Mouse (Mus musculus) heart, postnatal 0 days (tissue): ENCODE measurements around the gene Palld. TPM values are rescaled to one million over a fixed set of nuclear protein-coding genes. Genes with fewer than 3 reads are reported as not detected.
A peak's percentile ranks its signal among the peaks of the same experiment; 100 is the strongest.

Source experiments
- ATAC-seq: fragments of 200-750 bp; cut with Nextera tagmentation; 2 replicates; pipeline ENCODE4 v1.8.0; 2017; ENCODE audit warnings: low read depth, moderate number of reproducible peaks, moderate library complexity; ENCODE audit not compliant: insufficient read depth
- DNase-seq: peaks from one replicate; pipeline ENCODE4 v3.0.0-alpha.2; 2016; ENCODE audit warnings: low spot score
- H3K27ac ChIP-seq: fragments of 300-500 bp; sonication (generic); 2 replicates; pipeline ENCODE4 v1.5.1; 2014; ENCODE audit warnings: low read depth, mild to moderate bottlenecking
- H3K27me3 ChIP-seq: fragments of 300-500 bp; sonication (generic); 2 replicates; pipeline ENCODE4 v1.6.1; 2014; ENCODE audit warnings: low read length, mixed read lengths; ENCODE audit not compliant: control insufficient read depth, insufficient read depth
- H3K36me3 ChIP-seq: fragments of 300-500 bp; sonication (generic); replicated peaks from 2 replicates; pipeline ENCODE4 v1.6.1; 2014; ENCODE audit warnings: low read length, mixed read lengths; ENCODE audit not compliant: control insufficient read depth, insufficient read depth
- H3K4me1 ChIP-seq: fragments of 300-500 bp; sonication (generic); 2 replicates; pipeline ENCODE4 v1.6.1; 2014; ENCODE audit warnings: antibody characterized with exemption; ENCODE audit not compliant: control insufficient read depth, insufficient read depth
- H3K4me2 ChIP-seq: fragments of 300-500 bp; sonication (generic); 2 replicates; pipeline ENCODE4 v1.6.1; 2014; ENCODE audit warnings: low read depth, mild to moderate bottlenecking, low read length, moderate library complexity
- H3K4me3 ChIP-seq: fragments of 300-500 bp; sonication (generic); 2 replicates; pipeline ENCODE4 v1.5.1; 2014; ENCODE audit warnings: low read depth, low read length
- H3K9ac ChIP-seq: fragments of 300-500 bp; sonication (generic); replicated peaks from 2 replicates; pipeline ENCODE4 v1.6.1; 2014; ENCODE audit warnings: low read depth, low read length, mixed read lengths
- H3K9me3 ChIP-seq: fragments of 300-500 bp; sonication (generic); replicated peaks from 2 replicates; pipeline ENCODE4 v1.6.1; 2016; ENCODE audit warnings: low read length; ENCODE audit not compliant: control insufficient read depth
- CTCF ChIP-seq: IDR thresholded peaks from 2 replicates; pipeline ENCODE4 v1.5.1; 2016; ENCODE audit warnings: antibody characterized with exemption, control low read depth, low read depth
- EP300 ChIP-seq: IDR thresholded peaks from 2 replicates; pipeline ENCODE4 v1.6.1; 2016; ENCODE audit warnings: antibody characterized with exemption, low read depth
- WGBS: fragments of 180-500 bp; shearing (Covaris S2); extraction: QIAGEN DNeasy Blood & Tissue Kit; methylation state at CpG from one replicate; pipeline ENCODE4 v1.1.7; 2014; 5-methylcytosine and 5-hydroxymethylcytosine counted together
- polyA plus RNA-seq: library from polyadenylated mRNA; unstranded; fragments of >200 nt; fragmentation: Nextera tagmentation; extraction: Ambion mirVana; gene quantifications from 2 replicates; pipeline ENCODE4 v1.2.1, GENCODE M21; 2015
- total RNA-seq: library from RNA; depleted of rRNA; stranded (reverse); fragments of >200 nt; gene quantifications from 2 replicates; pipeline ENCODE4 v1.2.3, GENCODE M21; 2014; ENCODE audit warnings: low replicate concordance

The Palld gene
- total and polyA plus RNA-seq, 2 experiments from 2014 or later, result 103 to 127 TPM

- no peak overlapping the region for H3K9ac ChIP-seq
- H3K9me3 ChIP-seq, result no peaks in the 10 kb centered on the region
- 91% methylated on average over 2 of the region's 2 CpGs for WGBS
- H3K36me3 ChIP-seq, result peaks cover 7% of the 10 kb centered on the region; the same call in 1 of the 2 replicates
- H3K27ac ChIP-seq, result no peak overlapping the region
- no peak overlapping the region for H3K4me3 ChIP-seq
- TF ChIP-seq EP300 (no peak), CTCF (no peak)
- peaks cover 44% of the 10 kb centered on the region for H3K4me1 ChIP-seq
- no peak for ATAC-seq
- no peak for DNase-seq
- H3K4me2 ChIP-seq, result no peak overlapping the region
- H3K27me3 ChIP-seq, result no peaks in the 10 kb centered on the region
These were observed 331.9 kb downstream of the Palld start for GRCm38 (mm10) chr8:61570637-61571036.

GRCm38 (mm10) chr8:61569721-61570120, 332.8 kb downstream of the Palld start:
- ATAC-seq, result no peak
- Histone ChIP-seq H3K27me3 (no peaks in the 10 kb centered on the region), H3K9me3 (no peaks in the 10 kb centered on the region), H3K4me3 (no peak overlapping the region), H3K9ac (no peak overlapping the region), H3K4me2 (no peak overlapping the region), H3K27ac (peak overlapping the region; percentile 53), H3K36me3 (peaks cover 7% of the 10 kb centered on the region; the same call in 1 of the 2 replicates), H3K4me1 (peaks cover 35% of the 10 kb centered on the region)
- no peak for DNase-seq
- TF ChIP-seq EP300 (no peak), CTCF (no peak)
- 52% methylated on average over 4 of the region's 4 CpGs for WGBS

DNA sequence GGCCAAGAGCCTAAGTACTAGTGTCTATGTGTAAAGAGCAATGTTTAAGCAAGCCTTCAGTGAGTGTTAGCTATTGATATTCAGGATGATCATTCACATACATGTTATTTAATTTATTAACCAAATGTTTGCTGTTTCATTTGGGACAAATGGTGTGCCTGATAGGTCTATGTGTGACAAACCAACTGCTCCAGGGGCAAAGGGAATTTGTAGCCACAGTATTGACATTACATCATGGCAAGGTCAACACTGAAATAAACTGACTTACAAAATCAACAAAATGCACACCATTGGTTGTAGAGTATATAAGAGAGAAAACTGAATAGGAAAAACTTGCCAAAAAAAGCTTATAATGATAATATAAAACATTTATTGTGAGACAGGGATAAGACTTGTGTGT, 333.3 kb downstream of the Palld start:
- Histone ChIP-seq H3K4me1 (peaks cover 30% of the 10 kb centered on the region), H3K27ac (peak overlapping the region; percentile 53), H3K9ac (no peak overlapping the region), H3K36me3 (peaks cover 7% of the 10 kb centered on the region; the same call in 1 of the 2 replicates), H3K27me3 (no peaks in the 10 kb centered on the region), H3K4me2 (no peak overlapping the region), H3K9me3 (no peaks in the 10 kb centered on the region), H3K4me3 (no peak overlapping the region)
- no peak for DNase-seq
- no peak for ATAC-seq
- TF ChIP-seq CTCF (no peak), EP300 (no peak)

GRCm38 (mm10) chr8:61563378-61563777, 339.1 kb downstream of the Palld start:
- WGBS, result 54% methylated on average over 4 of the region's 4 CpGs
- Histone ChIP-seq H3K27me3 (no peaks in the 10 kb centered on the region), H3K4me1 (peaks cover 24% of the 10 kb centered on the region), H3K36me3 (peaks cover 7% of the 10 kb centered on the region; the same call in 1 of the 2 replicates), H3K27ac (no peak overlapping the region), H3K4me3 (no peak overlapping the region), H3K4me2 (no peak overlapping the region), H3K9ac (no peak overlapping the region), H3K9me3 (no peaks in the 10 kb centered on the region)
- ATAC-seq (no peak), DNase-seq (no peak)
- TF ChIP-seq EP300 (no peak), CTCF (no peak)

DNA sequence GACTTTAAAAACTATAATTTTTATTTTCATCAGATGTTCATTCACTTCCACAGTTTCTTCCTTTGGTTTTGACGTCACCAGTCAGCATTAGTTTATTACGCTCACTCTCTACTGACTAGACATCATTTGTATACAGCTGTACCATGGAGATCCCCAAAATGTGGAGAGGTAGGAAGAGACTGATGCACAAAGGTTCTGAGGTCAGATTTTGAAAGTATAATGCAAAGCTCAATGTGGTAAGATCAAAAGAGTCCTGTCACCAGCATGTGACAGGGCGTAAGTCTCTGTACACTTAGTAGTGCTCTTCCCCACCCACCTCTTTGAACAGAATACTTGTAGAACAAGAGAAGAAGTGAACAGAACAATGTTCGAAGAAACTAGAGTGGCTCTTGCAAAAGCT, 339.9 kb downstream of the Palld start:
- 90% methylated on average over 4 of the region's 4 CpGs for WGBS
- peaks cover under 1% of the 10 kb centered on the region; the same call in 1 of the 2 replicates for H3K36me3 ChIP-seq
- no peak overlapping the region for H3K27ac ChIP-seq
- no peak for ATAC-seq
- H3K27me3 ChIP-seq, result no peaks in the 10 kb centered on the region
- H3K4me1 ChIP-seq, result peaks cover 31% of the 10 kb centered on the region
- H3K9me3 ChIP-seq, result no peaks in the 10 kb centered on the region
- TF ChIP-seq CTCF, result no peak
- DNase-seq, result no peak
- H3K4me2 ChIP-seq, result no peak overlapping the region
- H3K9ac ChIP-seq, result no peak overlapping the region
- H3K4me3 ChIP-seq, result no peak overlapping the region

- Histone ChIP-seq H3K4me2 (no peak overlapping the region), H3K9ac (no peak overlapping the region), H3K27me3 (no peaks in the 10 kb centered on the region), H3K27ac (no peak overlapping the region), H3K4me3 (no peak overlapping the region), H3K9me3 (no peaks in the 10 kb centered on the region), H3K4me1 (peaks cover 33% of the 10 kb centered on the region), H3K36me3 (no peaks in the 10 kb centered on the region; the same call in 1 of the 2 replicates)
- ATAC-seq (no peak), DNase-seq (no peak)
- 89% methylated on average over 5 of the region's 5 CpGs for WGBS
- TF ChIP-seq CTCF, result no peak
- no peak for TF ChIP-seq EP300
These were observed 341.3 kb downstream of the Palld start for GRCm38 (mm10) chr8:61561220-61561619.
